Mouse (Mus musculus): ENCODE data around the gene Clmn.

DNA sequence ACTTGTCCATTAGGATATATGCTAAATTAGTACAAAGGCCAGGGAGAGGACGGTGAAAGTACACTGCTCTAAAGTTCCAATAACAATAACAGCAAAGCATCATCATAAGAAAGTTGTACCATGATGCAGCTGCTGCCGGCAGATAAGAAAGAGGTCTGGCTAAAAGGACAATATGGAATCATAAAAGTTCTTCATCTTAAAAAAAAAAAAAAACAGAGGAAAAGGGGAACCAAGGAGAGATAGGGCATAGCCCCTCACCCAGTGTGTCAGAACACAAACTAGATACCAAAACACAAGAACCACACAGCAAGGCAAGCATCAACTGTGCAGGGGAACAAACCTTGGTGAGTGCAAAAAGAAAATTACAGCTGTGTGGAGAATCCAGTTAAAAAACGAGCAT is 27.4 kb upstream of the Clmn start:
- no peak for TF ChIP-seq POLR2A (IDR thresholded peaks at IDR 0.05; ENCODE audit: low read depth, low read length)
- TF ChIP-seq CTCF (IDR thresholded peaks at IDR 0.05; ENCODE audit: extremely low read depth, insufficient read depth, insufficient read length, insufficient replicate concordance): no peak

Measured in spleen, adult 2 months (tissue).